Mouse (Mus musculus) myocyte (in vitro differentiated cells): Measurements from ENCODE around the gene Arhgap10. TPM values are rescaled to one million over a fixed set of nuclear protein-coding genes. Genes with fewer than 3 reads are reported as not detected.
A peak's percentile ranks its signal among the peaks of the same experiment; 100 is the strongest.

Source experiments
- H3K27me3 ChIP-seq: one replicate; pipeline ENCODE4 v1.6.1; 2011; ENCODE audit not compliant: control insufficient read depth, insufficient read depth, insufficient read length
- H3K36me3 ChIP-seq: one replicate; pipeline ENCODE4 v1.6.1; 2011; ENCODE audit not compliant: control insufficient read depth, insufficient read depth
- H3K4me2 ChIP-seq: one replicate; pipeline ENCODE4 v1.6.1; 2011; ENCODE audit warnings: low read depth, control low read depth
- H3K4me3 ChIP-seq: one replicate; pipeline ENCODE4 v1.5.1; 2011; ENCODE audit warnings: mild to moderate bottlenecking, control low read depth, moderate library complexity
- H3K79me2 ChIP-seq: one replicate; pipeline ENCODE4 v1.6.1; 2011; ENCODE audit not compliant: control insufficient read depth, insufficient read depth
- H3ac ChIP-seq: one replicate; pipeline ENCODE4 v1.6.1; 2011; ENCODE audit not compliant: control insufficient read depth, insufficient read length
- CEBPB ChIP-seq: IDR thresholded peaks from 2 replicates; pipeline ENCODE4 v1.6.1; 2011; ENCODE audit warnings: mild to moderate bottlenecking, moderate library complexity; ENCODE audit not compliant: poor library complexity, insufficient read depth, severe bottlenecking
- E2F4 ChIP-seq: IDR thresholded peaks from one replicate; pipeline ENCODE4 v1.6.1; 2011; ENCODE audit warnings: mild to moderate bottlenecking, control low read depth, moderate library complexity; ENCODE audit not compliant: insufficient read depth
- MAX ChIP-seq: IDR thresholded peaks from one replicate; pipeline ENCODE4 v1.6.1; 2011; ENCODE audit warnings: low read depth, mild to moderate bottlenecking, control low read depth
- MYOD1 ChIP-seq, 3 experiments: IDR thresholded peaks; one replicate each; pipeline ENCODE4 v1.6.1; 2011; ENCODE audit warnings: control low read depth in 2 of 3, low read depth in 2 of 3, mild to moderate bottlenecking in 2 of 3, moderate library complexity in 1 of 3; ENCODE audit not compliant: insufficient read length in 2 of 3, control insufficient read depth in 1 of 3
- MYOG ChIP-seq, 3 experiments: IDR thresholded peaks; one replicate each; pipeline ENCODE4 v1.6.1; 2011; ENCODE audit warnings: control low read depth in 2 of 3, low read depth in 2 of 3, mild to moderate bottlenecking in 2 of 3; ENCODE audit not compliant: insufficient read length in 2 of 3, control insufficient read depth in 1 of 3, insufficient read depth in 1 of 3
- POLR2A ChIP-seq: IDR thresholded peaks from one replicate; pipeline ENCODE4 v1.6.1; 2011; ENCODE audit warnings: low read depth, mild to moderate bottlenecking, control low read depth, moderate library complexity; ENCODE audit not compliant: insufficient read length
- POLR2AphosphoS2 ChIP-seq: IDR thresholded peaks from one replicate; pipeline ENCODE4 v1.6.1; 2011; ENCODE audit warnings: low read depth, control low read depth; ENCODE audit not compliant: insufficient read length
- REST ChIP-seq: IDR thresholded peaks from one replicate; pipeline ENCODE4 v1.6.1; 2011; ENCODE audit warnings: mild to moderate bottlenecking, control low read depth, moderate library complexity; ENCODE audit not compliant: insufficient read depth, insufficient read length
- SRF ChIP-seq: IDR thresholded peaks from one replicate; pipeline ENCODE4 v1.6.1; 2011; ENCODE audit warnings: low read depth; ENCODE audit not compliant: control insufficient read depth, insufficient read length
- TCF12 ChIP-seq: IDR thresholded peaks from one replicate; pipeline ENCODE4 v1.6.1; 2011; ENCODE audit warnings: mild to moderate bottlenecking, control low read depth; ENCODE audit not compliant: poor library complexity, insufficient read depth, severe bottlenecking
- TCF3 ChIP-seq: IDR thresholded peaks from one replicate; pipeline ENCODE4 v1.6.1; 2011; ENCODE audit warnings: low read depth, control low read depth; ENCODE audit not compliant: insufficient read length
- USF1 ChIP-seq: IDR thresholded peaks from one replicate; pipeline ENCODE4 v1.6.1; 2011; ENCODE audit warnings: low read depth, mild to moderate bottlenecking, control low read depth, moderate library complexity
- polyA plus RNA-seq: library from polyadenylated mRNA; unstranded; fragments of >200 nt; fragmentation: generic; extraction: Trizol; gene quantifications from one replicate; pipeline ENCODE4 v1.2.1, GENCODE M21; 2012; ENCODE audit warnings: missing spikeins

The Arhgap10 gene
- polyA plus RNA-seq, 1 experiment = 18.1 TPM

GRCm38 (mm10) chr8:77549121-77549706 is 31.5 kb upstream of the Arhgap10 start, which contains the start of gene Prmt9:
Gene Prmt9 (plus strand): TSS chr8:77549397.
- H3K79me2 ChIP-seq = peaks cover 22% of the 10 kb centered on the region
- H3K36me3 ChIP-seq = peaks cover 11% of the 10 kb centered on the region
- H3K4me3 ChIP-seq = peak within 1 kb of the TSS; percentile 45
- no peaks in the 10 kb centered on the region for H3K27me3 ChIP-seq
- TF ChIP-seq MYOG (IDR thresholded peaks at IDR 0.05; ENCODE audit: control insufficient read depth in 1 of 3, insufficient read depth in 1 of 3, insufficient read length in 2 of 3, low read depth in 2 of 3) = peak in 1 of 3 experiments; percentile 60
- TF ChIP-seq SRF = no peak
- no peak for TF ChIP-seq E2F4
- TF ChIP-seq POLR2A = peak; percentile 99
- no peak for TF ChIP-seq TCF3
- no peak for TF ChIP-seq REST
- TF ChIP-seq POLR2AphosphoS2 = peak; percentile 96
- TF ChIP-seq MAX = no peak
- TF ChIP-seq USF1 = no peak
- H3K4me2 ChIP-seq = peak within 1 kb of the TSS; percentile 88
- peak within 1 kb of the TSS; percentile 61 for H3ac ChIP-seq

- TF ChIP-seq MYOD1 (IDR thresholded peaks at IDR 0.05; ENCODE audit: control insufficient read depth in 1 of 3, insufficient read length in 2 of 3, low read depth in 2 of 3) (no peak), TCF3 (no peak), POLR2A (no peak), TCF12 (no peak), POLR2AphosphoS2 (no peak), E2F4 (no peak), MYOG (IDR thresholded peaks at IDR 0.05; ENCODE audit: control insufficient read depth in 1 of 3, insufficient read depth in 1 of 3, insufficient read length in 2 of 3, low read depth in 2 of 3) (no peak), SRF (no peak), CEBPB (no peak), USF1 (no peak), MAX (no peak)
- H3K4me2 ChIP-seq = no peak overlapping the region
- peaks cover 4% of the 10 kb centered on the region for H3K79me2 ChIP-seq
Observed at GRCm38 (mm10) chr8:77545616-77546015, 27.9 kb upstream of the Arhgap10 start.

GRCm38 (mm10) chr8:77544428-77544827 is 26.7 kb upstream of the Arhgap10 start:
- Histone ChIP-seq H3K36me3 (no peaks in the 10 kb centered on the region), H3K79me2 (no peaks in the 10 kb centered on the region), H3K27me3 (no peaks in the 10 kb centered on the region), H3ac (no peak overlapping the region), H3K4me3 (no peak overlapping the region), H3K4me2 (no peak overlapping the region)
- TF ChIP-seq MYOG (IDR thresholded peaks at IDR 0.05; ENCODE audit: control insufficient read depth in 1 of 3, insufficient read depth in 1 of 3, insufficient read length in 2 of 3, low read depth in 2 of 3) (no peak), REST (no peak), E2F4 (no peak), CEBPB (no peak), SRF (no peak), USF1 (no peak), TCF3 (no peak), POLR2AphosphoS2 (no peak), MYOD1 (IDR thresholded peaks at IDR 0.05; ENCODE audit: control insufficient read depth in 1 of 3, insufficient read length in 2 of 3, low read depth in 2 of 3) (no peak), POLR2A (no peak), MAX (no peak)

More at GRCm38 (mm10) chr8:77545616-77546015, 27.9 kb upstream of the Arhgap10 start:
- Histone ChIP-seq H3K36me3 (no peaks in the 10 kb centered on the region), H3ac (no peak overlapping the region), H3K27me3 (no peaks in the 10 kb centered on the region), H3K4me3 (no peak overlapping the region)

- H3K4me3 ChIP-seq = no peak overlapping the region
- no peaks in the 10 kb centered on the region for H3K27me3 ChIP-seq
- no peak for TF ChIP-seq POLR2A
- no peak for TF ChIP-seq MYOD1 (IDR thresholded peaks at IDR 0.05; ENCODE audit: control insufficient read depth in 1 of 3, insufficient read length in 2 of 3, low read depth in 2 of 3)
- TF ChIP-seq TCF3 = no peak
- no peak for TF ChIP-seq POLR2AphosphoS2
- TF ChIP-seq CEBPB = no peak
- no peak for TF ChIP-seq SRF
- no peak for TF ChIP-seq MAX
- TF ChIP-seq REST = no peak
- no peak for TF ChIP-seq MYOG (IDR thresholded peaks at IDR 0.05; ENCODE audit: control insufficient read depth in 1 of 3, insufficient read depth in 1 of 3, insufficient read length in 2 of 3, low read depth in 2 of 3)
- TF ChIP-seq E2F4 = no peak
- no peak for TF ChIP-seq USF1
- no peak for TF ChIP-seq TCF12
- H3K79me2 ChIP-seq = no peaks in the 10 kb centered on the region
- H3K36me3 ChIP-seq = no peaks in the 10 kb centered on the region
- H3K4me2 ChIP-seq = no peak overlapping the region
- no peak overlapping the region for H3ac ChIP-seq
Observed at GRCm38 (mm10) chr8:77543152-77543777, 25.5 kb upstream of the Arhgap10 start.
